Mouse (Mus musculus): Measurements from ENCODE around the gene Tas2r107.
"Not testable (repeated sequence)": the region's sequence is repeated elsewhere in the genome, so short reads cannot be mapped to it uniquely, and the experiment has no call there.

Gene Tas2r107

DNA sequence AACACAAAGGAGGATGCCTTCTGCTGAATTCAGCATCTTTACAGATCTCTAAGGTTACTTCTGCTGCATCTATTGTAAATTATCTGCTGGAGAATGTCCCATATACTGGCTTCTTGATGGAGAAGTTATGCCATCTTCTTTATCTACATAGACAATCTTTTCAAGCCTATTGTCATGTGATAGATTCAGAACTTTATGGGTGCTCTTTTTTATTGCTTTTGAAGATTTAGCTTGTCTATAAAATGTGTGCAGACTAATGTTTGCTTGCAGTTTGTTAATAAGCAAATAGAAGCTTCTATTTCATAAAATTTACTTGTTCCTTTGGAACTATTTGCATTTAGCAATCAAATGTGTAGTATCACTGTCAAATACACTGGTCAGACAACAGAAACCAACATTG, at the start of gene Tas2r107:
Gene Tas2r107, minus strand, starts transcription at position 101 of the 400 bp plus-strand sequence.
- in situ Hi-C loops (cut with MboI, MseI) = no loop called here

DNA sequence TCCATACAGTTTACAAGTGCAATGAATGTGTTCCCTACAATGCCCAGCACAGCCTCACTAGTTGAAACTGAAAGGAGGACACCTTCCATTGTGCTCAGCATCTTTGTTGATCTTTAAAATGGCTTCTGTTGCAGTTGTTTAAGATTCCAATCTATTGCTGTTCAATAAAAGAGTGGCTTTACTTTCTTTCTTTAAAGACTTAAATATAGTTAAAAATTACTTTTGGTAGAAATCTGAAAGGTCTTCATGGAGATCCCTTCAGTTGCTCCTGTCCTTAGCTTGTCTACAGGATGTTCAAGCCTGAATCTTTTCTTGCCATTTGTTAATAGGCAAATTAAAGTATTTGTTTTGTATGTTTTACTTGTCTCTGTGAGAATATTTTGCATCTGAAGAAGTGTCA, 30.0 kb upstream of the Tas2r107 start, which contains the start of gene Tas2r114:
Gene Tas2r114, minus strand, starts transcription at position 101 of the 400 bp plus-strand sequence.
- in situ Hi-C loops (cut with MboI, MseI) = no loop called here

DNA sequence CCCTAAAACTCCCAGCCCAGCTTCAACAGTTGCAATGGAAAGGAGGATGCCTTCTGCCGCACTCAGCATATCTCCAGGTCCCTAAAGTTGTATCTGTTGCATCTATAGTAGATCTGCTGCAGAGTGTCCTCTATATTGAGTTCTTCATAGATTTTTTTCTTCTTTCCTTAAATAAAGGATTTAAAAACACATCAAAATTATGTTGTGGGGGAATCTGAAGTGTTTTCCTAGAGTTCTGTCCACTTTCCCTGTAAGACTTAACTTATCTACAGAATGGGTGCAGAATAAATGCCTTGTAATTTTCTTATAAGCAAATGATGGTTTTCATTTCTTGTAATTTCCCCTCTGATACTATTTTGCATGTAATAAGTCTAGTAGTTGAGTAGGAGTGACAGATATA, 27.4 kb upstream of the Tas2r107 start, which contains the start of gene Tas2r105:
Gene Tas2r105, minus strand, starts transcription at position 101 of the 400 bp plus-strand sequence.
- in situ Hi-C loops (cut with MboI, MseI) = no loop called here

DNA sequence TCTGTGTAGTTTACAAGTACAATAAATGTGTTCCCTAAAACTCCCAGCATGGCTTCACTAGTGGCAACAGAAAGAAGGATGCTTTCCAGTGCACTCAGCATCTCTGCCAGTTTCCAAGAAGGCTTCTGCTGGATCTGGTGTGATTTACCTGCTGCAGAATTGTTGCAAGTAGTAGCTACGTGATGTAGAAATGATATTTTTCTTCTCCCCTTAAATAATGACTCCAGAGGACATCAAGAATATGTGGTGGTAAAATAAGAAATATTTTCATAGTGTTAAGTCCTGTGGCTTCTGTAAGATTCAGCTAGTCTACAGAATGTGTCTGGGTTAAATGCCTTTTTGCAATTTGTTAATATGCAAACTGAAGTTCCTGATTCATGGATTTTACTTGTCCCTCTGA, 25.7 kb upstream of the Tas2r107 start, which contains the start of gene Tas2r104:
Gene Tas2r104, minus strand, starts transcription at position 101 of the 400 bp plus-strand sequence.
- in situ Hi-C loops (cut with MboI, MseI) = no loop called here

DNA sequence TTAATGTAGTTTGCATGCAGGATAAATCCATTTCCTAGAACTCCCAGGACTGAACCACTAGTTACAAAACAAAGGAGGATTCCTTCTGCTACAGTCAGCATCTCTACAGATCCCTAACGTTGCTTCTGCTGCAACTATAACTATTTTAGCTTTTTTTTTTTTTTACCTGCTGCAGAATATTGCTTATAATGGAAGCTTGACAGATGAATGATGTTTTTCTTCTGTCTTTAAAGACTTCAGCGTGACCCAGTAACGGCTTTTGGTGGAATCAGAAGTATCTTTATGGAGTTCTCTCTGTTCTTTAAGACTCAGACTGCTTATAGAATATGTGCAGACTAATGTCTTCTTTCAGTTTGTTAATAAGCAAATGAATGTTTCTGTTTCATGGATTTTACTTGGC, 18.8 kb upstream of the Tas2r107 start, which contains the start of gene Tas2r106:
Gene Tas2r106, minus strand, starts transcription at position 101 of the 400 bp plus-strand sequence.
- in situ Hi-C loops (cut with MboI, MseI) = no loop called here

DNA sequence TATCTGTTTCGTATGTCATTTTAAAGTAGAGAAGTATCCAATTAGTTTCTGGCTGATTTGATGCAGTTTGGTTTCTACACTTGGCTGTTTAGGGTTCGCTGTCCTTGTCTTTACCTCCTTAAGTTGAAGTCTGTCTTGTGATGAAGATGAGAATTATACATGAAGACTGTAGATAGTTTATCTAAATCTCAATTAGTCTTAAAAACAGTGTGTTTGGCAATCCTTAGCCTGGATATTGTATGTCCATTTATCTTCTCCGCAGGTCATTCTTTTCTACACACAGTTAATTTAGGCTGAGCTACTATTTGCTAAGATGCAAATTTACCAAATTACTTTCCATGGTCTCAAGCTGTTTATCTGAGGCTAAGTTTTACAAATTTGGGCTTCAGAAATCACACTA, 29.1 kb downstream of the Tas2r107 start, which contains the start of gene Tas2r130:
Gene Tas2r130, minus strand, starts transcription at position 101 of the 400 bp plus-strand sequence.
- in situ Hi-C loops (cut with MboI, MseI) = no loop called here

DNA sequence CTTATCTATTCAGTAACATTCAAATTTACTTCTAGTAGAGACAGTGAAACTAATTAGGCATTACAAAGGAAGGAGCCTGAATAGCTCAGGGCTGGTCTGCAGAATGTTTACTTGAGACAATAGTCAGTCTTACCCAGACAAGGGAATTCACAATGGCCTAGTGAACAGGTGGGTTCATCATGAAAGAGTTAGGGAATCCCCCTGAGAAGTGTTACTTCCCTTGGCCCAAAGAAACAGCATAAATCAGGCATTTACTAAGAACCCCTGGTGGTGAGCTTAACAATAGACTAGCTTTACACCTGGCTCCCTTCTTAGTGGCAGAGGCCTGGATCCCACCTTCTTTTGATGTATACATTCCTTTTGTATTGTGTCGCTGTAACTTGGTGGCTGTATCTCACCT, 50.0 kb downstream of the Tas2r107 start:
- in situ Hi-C loops (cut with MboI, MseI) = not testable (repeated sequence)

Measured in regulatory T cell (primary cell).